Mouse (Mus musculus) mouse trophoblast stem cell (cell line): ENCODE results near the gene Upb1.
"Not testable (repeated sequence)": the region's sequence is repeated elsewhere in the genome, so short reads cannot be mapped to it uniquely, and the experiment has no call there.

ENCODE experiments used
- in situ Hi-C, 2 experiments: fragments of 300-500 bp; cut with MseI, MboI; formaldehyde crosslinking; loops; 2 replicates in 1 of 2; 3 replicates in 1 of 2; pipeline ENCODE4 v1.15.1; 2025

The Upb1 gene

DNA sequence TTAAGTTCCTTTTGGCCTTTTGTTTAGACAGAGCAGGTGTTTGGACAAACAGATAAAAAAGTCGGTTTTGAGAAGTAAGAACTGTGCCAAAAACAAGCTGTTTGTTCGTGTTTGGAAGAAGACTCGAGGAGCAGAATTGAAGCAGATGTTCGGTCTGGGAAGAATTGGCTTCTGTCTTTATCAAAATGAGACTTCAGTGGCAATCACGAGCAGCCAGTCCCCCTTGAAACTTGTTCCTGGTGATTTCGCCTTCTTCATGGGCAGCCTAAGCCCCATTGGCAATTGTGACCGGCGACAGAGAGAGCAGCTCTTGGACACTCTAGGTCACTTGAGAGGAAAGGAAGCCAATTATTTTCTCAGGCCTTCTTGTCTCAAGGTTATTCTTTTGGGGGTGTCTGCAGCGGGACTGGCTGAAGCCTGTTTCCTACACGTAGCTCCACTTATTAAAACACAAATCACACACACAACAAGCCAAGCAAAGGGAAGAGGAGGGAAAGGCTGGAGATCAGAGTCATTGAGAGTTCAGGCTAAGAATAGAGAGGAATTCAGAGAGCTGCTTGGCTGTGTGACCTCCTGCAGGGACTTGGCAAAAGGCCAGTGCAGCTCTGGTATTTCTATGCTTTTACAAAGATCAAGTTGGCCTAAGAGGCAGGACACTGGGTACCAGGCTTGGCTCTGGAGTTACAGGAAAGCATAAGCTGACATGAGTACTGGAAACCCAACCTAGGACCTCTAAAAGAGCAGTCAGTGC is 50.3 kb downstream of the Upb1 start:
- in situ Hi-C loops = no loop called here

DNA sequence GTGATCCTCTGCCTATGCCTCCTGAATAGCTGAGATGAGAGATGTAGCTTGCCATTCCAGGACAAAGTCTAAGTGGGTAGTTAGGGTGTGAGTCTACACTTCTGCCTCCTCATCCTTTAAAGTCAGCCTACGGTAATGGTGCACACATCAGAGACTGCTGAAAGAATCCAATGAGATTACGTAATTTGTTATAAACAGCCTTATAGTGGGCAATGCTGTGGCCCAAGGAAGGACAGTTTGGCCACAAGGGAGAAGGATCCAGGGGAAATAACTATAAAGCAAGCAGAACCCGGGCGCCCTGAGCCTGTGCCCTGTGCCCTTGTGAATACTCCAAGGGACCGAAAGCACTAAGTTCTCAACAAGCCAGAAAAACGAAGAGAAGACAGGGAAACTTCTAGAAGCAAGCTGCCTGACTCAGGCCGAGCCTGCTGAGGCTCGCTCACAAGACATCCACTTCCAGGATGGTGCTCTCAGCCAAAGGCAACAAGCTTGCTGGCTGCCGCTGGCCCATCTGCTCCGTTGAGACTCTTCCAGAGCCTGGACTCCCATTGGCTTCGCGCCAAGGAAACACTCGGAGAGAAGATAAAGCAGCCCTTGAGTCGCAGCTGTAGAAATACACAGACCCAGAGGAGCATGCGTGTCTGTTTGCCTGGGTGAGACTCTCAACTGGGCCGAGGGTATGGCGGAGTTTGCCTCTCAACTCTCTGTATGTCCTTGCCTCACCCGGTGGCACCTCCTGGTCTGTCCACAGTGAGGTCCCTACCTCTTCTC is 55.3 kb downstream of the Upb1 start:
- in situ Hi-C loops = not testable (repeated sequence)

DNA sequence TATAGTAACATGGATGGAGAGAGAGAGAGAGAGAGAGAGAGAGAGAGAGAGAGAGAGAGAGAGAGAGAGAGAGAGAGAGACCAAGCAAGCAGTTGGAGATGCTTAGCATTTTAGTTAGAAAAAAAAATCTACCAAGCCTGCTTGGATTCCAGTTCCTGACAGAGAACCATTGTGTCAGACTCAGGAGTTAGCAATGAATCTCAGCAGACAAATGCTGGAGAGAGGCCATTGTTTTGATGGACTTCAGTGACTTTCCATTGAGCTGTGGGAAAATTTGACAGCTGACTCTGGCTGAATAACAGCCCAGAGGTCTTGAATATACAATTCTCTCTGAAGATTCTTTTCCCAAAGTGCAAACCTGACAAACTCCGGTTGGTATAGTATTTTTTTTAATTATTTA is 56.9 kb downstream of the Upb1 start:
- in situ Hi-C loops = no loop called here

DNA sequence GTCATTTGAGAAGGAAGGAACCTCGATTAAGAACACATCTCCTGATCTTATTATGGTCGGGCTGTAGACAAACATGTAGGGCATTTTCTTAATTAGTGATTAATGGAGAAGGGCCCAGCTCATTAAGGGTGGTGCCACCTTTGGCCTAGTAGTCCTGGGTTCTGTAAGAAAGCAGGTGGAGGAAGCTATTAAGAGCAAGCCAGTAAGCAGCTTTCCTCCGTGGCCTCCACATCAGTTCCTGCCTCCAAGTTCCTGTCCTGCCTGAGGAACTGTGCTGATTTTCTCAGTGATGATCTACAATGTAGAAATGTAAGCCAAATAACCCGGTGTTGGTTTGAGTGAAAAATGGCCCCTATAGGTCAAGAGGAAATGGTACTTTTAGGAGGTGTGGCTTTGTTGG is 57.4 kb downstream of the Upb1 start:
- in situ Hi-C loops = no loop called here

DNA sequence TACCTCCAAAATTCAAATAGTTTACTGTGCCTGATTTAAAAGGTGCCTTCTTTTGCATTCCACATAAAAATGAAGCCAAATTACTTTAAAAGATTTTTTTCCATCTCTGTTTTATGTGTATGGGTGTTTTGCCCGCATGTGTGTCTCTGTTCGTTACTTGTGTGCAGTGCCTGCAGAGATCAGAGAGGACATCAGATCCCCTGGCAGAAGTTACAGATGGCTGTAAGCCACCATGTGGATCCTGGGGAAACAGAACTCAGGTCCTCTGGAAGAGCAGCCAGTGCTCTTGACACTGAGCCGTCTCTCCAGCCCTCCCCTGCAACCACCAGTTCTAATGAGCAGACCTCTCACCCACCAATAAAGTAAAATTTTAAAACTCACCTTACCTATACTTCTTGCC is 61.8 kb downstream of the Upb1 start:
- in situ Hi-C loops = no loop called here

DNA sequence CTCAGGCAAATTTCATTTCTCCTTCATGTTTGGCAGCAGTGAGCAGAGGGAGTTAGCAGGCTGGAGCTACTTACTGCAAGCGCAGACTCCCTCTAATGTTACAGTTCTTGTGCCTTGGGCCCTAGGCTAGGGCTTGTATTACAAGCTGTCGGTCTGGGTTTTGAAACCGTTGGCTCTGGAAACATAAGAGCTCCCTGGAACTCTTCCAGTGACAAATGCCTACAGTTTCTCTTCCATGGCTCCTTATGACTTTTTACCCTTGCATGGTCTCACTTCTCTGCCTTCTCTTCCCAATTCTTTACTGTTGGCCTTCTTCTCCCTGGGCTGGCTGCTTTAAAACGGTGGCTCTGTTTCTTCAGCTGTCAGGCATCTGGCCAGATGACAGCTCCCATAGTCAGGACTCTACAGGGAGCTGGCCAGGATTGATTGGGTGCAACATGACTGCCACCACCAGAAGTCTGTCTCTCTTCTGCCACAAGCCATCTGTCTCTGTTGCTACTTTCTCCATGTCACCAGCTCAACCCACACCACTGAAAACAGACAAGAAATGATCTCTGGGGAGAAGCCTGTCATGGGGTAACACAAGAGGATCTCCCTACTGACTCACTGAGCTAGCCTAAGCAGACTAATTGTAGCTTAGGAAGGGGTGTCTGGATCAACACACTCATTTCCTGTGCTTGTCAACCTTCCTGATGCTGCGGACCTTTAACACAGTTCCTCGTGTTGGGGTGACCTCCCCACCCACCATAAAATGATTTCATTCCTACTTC is 65.1 kb downstream of the Upb1 start:
- in situ Hi-C loops = no loop called here

DNA sequence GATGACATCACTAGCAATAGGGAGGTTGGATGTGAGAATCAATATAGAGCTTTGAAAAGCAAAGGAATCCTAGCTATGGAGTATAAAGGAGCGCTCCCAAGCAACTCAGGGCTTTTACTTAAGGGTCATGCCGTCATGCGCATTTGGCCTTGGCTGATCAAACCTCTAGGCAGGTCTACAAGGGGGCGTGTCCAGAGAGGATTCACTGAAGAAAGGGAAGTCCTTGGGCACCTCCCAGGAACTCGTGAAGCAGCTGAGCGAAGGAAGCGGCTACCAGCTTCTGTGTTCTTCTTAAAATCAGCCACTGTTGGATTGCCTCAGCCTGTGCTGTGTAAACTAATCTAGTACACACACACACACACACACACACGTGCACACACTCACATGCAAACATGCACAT is 72.5 kb downstream of the Upb1 start:
- in situ Hi-C loops = no loop called here

DNA sequence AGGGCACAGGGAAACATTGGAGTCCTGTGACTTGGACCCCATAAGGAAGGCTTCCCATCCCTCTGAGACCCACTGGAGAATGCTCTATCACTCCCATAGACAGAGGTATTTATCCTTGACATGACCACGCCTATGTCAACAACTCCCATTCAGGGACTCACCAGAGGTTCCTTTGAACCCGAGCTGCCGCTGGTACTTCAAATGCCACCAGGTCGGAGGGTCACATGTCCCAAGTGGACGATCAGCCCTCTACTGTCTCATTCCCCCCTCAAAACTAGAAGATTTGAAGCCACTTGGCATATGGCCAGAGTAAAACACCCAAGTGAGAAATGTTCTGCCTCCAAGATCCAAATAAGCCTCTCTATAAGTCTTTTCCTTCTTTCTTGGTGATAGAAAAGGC is 73.7 kb downstream of the Upb1 start:
- in situ Hi-C loops = no loop called here

DNA sequence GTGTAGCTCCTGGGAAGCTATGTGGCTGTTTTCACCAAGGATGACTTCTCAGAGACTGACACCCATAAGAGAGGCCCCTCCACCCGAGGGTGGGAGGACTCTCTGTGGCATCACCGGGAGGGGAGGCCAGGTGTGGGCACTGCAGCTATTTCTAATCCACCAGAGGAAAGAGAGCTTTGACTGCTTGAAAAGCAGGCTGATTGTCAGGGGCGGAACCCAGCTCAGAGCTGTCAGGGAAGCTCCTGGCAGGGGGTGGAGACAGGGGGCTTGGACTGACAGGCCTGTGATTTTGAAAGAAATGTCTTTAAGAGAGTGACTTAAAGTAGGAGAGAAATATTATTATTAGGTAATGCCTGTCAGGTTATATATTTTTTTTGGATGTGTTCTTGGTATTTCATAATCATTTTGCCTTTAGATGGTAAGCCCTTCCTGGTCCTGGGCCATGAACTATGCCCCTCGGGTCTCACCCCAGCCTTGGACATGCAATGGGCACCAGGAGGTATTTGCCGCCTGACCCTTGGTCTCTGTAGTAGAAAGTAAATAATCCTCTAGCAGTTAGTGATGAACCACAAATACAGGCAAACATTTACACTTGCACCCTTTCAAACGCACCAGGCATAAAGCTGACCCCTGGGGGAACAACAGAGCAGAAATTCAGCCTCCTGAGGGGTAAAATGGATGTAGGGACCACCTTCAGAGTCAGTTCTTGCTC is 74.4 kb downstream of the Upb1 start:
- in situ Hi-C loops = not testable (repeated sequence)

DNA sequence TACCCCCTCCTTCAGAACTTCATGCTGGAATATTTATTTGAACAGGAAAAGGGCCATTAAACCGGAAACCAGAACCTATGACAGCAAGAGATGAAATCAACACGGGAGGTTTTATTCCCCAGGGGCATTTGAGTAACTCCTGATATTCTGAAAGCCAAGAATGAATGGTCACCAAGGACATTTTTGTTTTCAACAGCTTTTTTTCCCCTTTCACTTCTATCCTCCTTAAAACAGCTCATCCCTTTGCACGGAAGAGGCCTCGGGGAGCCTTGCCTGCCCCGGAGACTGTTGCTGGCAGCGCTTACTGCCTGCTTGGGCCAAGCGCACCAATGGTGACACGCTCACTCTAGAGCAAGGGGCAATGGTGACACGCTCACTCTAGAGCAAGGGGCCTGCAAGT is 76.1 kb downstream of the Upb1 start:
- in situ Hi-C loops = no loop called here

DNA sequence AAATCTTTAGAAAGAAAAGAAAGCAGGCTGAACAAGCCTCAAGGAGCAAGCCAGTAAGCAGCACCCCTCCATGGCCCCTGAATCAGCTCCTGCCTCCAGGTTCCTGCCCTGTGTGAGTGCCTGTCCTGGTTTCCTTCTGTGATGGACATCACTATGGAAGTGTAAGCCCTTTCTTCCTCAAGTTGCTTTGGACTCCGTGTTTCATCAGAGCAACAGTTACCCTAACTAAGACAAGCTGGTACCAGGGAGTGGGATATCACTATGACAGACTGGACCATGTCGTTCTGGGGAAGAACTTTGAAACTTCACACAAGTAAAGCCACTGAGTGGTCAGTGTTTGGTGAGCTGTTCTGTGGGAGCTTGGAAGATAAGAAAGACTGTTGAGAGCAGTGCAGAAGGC is 79.0 kb downstream of the Upb1 start:
- in situ Hi-C loops = no loop called here

DNA sequence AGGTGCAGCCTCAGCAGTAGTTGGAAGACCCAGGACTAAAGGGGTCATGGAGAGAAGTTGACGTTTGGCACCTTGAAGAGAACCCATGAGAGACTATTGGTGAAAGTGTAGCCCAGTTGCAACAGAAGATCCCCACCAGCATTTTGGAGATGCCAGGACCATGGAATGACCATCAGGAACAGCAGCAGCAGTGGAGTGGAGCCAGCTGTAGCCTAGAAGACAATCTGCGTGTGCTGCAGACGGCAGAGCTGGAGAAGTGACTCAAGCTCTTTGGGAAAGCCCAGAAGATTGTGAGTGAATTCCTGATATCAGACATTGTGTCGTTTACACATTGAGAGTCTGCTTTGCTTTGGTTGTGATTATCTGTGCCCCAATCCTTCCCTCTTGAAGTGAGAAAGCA is 80.8 kb downstream of the Upb1 start:
- in situ Hi-C loops = no loop called here

DNA sequence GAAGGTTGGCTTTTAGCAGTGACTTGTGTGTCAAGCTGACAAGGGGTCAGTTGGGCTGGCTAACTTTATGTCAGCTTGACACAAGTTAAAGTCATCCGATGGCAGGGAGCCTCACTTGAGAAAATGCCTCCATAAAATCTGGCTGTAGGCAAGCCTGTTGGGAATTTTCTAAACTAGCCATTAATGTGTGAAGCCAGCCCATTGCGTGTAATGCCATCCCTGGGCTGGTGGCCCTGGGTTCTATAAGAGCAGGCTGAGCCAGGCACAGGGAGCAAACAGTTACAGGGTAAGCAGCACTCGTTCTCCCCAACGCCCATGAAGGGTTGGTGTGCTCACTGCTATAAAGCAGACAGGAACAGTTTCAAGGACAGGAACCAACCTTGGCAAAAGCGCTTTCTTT is 81.4 kb downstream of the Upb1 start:
- in situ Hi-C loops = no loop called here

DNA sequence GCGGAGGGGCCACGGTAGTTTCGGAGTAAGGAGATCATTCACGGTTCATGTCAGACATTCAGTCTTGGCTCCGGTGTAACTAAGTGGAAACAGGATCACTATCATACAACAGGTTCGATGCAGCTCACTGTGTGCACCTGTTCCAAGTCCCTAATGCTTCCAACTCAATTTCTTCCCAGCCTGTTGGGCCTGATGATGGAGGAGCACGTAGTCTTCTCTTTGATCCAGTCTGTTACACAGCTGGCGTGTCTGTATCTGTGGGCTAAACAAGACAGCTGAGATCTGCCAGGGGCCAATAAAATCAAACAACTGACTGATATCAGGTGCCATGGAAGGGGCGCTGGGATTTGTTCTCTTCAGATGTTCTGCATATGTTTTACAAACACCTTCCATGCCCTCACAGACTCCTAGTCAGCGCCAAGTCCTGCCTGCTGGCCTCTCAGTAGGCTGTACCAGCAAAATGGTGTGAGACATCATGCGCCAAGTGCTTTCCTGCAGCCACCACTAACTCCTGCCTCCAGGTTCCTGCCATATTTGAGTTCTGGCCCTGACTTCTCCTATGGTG is 82.1 kb downstream of the Upb1 start:
- in situ Hi-C loops = no loop called here

DNA sequence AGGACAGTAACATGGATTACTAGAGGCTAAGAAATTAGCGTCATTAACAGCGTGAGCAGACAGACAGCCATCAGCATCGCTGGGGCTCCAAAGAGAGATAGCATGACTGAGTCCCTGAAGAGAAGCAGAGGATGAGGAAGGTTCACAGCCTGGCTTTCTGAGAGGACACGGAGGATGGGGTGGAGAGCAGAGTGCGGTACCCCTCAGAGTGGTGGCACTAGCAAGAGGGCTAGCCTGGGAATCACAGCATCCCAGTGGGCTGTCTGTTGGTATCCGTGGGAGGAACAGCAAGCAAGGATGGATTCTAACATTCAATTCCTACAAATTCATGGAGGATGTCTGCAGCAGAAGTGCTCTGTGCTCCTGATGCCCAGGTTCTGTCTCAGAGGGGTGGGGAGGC is 83.2 kb downstream of the Upb1 start:
- in situ Hi-C loops = no loop called here

DNA sequence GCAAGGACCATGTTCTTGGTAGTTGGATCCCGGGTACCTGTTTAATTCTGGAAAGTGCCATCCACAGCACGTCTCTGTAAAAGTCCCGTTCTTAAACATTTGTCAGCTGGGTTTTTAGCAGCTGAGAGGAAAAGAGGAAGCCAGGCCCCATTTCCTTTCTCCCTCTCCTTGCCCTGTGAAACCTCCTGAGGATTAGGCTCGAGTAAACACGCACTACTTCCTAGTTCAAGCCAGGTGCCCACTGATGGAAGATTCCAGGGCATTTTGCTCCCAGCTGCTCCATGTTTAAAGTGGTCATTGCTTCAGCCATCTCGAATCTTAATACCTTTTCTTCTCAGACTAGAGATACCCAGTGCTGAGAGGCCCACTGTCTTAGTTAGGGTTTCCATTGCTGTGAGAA is 83.9 kb downstream of the Upb1 start:
- in situ Hi-C loops = loop anchor here (5.0 kb wide), 1 partner anchor 42 kb away; no protein-coding TSS in a partner anchor

DNA sequence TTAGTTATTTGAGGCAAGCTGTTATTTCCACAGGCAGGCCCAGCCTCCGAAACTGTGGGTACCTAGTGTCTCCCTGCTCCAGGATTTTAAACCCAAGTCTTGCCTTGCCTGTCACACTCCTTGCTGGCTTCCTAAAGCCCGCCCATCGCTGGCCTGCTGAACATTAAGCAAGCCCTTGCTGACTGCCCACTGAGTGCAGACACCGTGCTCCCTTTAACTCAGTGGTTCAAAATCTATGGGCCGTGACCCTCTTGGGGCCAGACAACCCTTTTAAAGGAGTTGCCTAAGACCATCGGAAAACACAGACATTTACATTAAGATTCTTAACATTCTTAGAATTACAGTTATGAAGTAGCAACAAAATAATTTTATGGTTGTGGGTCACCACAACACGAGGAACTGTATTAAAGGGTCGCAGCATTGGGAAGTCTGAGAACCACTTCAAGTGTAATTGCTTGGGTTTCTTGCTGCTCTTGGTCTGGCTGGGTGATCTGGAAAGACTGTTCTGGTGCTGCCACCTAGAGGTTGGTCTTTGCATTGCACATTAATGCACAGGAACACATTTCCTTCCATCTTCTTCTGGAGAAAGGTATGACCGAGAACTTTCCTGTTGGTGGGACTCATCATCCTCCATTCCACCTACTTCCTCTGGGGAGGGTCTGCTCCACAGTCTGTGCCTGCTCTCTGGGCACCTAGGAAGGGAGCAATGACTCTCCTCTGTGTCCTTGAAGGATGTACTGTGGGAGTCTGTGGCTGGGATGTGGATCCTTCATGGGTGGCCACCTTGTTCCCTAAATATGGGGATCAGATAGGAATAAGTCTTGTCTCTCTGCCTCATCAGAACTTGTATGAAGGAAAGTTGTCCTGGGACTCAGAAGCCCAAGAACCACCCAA is 85.4 kb downstream of the Upb1 start:
- in situ Hi-C loops = loop anchor here (5.0 kb wide), 1 partner anchor 44 kb away; no protein-coding TSS in a partner anchor

DNA sequence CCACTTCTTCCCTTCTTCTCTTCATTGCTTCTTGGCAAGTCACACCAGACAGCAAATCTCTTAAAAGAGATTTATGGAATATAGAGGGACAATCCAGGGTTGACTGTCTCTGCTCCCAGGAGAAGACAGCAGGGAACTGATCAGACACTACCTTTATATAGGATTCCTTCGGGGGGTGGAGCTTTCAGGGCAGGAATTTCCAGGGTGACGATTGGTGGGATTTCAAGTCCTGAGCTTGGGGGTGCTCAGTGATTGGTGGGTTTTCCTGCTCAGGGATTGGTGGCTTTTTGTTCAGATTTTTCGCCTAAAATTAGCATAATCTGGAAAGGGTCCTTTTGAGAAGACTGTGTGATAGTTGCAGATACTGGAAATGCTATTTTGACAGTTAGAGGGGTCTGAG is 86.2 kb downstream of the Upb1 start:
- in situ Hi-C loops = loop anchor here (5.0 kb wide), 1 partner anchor 45 kb away; no protein-coding TSS in a partner anchor

DNA sequence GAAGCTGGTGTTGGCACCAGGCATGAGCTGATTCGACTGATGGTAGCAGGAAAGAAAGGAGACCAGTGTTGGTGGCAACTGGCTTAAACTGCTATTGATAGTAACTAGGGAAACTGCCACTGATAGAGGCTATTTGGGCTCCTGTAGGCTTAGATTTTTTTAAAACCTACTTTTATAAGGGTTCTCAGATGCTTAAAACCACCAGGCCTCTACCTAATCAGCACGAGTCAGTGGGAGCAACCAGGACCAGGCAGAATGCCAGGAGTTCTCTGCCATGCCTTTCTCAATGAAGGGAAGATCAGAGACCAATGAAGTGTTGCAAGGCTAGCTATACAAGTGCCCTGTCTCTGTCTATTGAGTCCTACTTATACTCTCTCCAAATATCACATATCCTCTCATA is 88.6 kb downstream of the Upb1 start:
- in situ Hi-C loops = loop anchor here (5.0 kb wide), 1 partner anchor 47 kb away; no protein-coding TSS in a partner anchor

DNA sequence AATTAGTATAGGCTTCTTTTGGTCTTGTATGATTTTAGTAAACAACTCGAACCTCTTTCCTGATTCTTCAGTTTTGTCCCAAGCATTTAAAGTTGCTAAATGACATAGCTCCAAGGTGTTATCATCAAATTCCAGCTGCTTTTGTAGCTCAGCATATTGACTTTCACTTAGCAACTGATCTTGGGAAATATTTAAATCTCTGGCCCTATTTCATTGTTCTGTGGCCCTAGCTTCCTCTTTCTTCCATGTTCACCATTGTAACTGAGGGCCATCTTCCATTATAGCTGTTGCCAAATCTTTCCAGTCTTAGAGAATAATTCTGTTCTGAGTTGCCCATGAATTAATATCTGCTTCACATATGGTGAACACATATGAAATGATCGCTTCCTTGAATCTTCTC is 89.8 kb downstream of the Upb1 start:
- in situ Hi-C loops = no loop called here
